Mouse (Mus musculus) embryonic fibroblast, embryonic 13.5 days (primary cell): ENCODE measurements around the gene Slc29a4.

ENCODE experiments used
- CTCF ChIP-seq: IDR thresholded peaks from 2 replicates; pipeline ENCODE4 v1.5.1; 2011; ENCODE audit warnings: mild to moderate bottlenecking, control low read depth, low read length, moderate library complexity, borderline replicate concordance; ENCODE audit not compliant: insufficient read depth
- POLR2A ChIP-seq: IDR thresholded peaks from 2 replicates; pipeline ENCODE4 v1.6.1; 2011; ENCODE audit warnings: low read depth, mild to moderate bottlenecking, control low read depth, low read length, moderate library complexity

DNA sequence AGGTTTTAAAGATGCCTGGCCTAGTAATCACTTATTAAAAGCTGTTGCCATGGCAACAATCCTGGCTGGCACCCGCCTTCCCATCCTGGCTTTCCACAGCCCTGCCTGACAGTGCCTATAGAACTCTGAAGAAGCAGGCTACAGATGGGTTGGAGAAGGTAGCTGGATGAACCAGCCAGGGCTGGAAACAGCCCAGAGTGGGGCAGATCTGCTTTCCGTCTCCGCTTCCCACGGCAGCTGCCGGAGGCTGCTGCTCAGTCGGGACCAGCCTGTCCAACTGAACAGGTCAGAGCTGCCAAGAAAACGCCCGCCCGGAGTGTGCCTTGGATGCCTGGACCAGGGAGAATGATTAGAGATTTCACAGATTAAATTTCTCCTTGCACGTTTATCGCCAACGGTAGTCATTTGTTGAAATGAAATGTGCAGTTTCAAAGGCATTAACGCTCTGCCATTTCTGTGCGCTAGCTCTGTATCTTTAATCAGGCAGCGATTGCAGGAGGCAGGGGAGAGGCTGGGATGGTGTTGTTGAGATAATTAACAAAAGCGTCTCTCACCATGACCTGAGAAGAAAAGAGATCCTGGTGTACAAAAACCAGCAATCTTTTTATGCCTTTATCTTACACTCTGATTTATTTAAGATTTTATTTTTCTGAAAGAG lies 69.1 kb downstream of the Slc29a4 start:
- TF ChIP-seq CTCF (no peak), POLR2A (no peak)
